Mouse (Mus musculus): Measurements from ENCODE around the gene Prph. TPM values are rescaled to one million over a fixed set of nuclear protein-coding genes. Genes with fewer than 3 reads are reported as not detected.

Gene Prph
- polyA plus RNA-seq, 1 experiment from 2014 or later, result 0.82 TPM

- Histone ChIP-seq H3K27me3 (ENCODE audit: insufficient read depth, low read length) (no peaks in the 10 kb centered on the region), H3K9me3 (replicated peaks; ENCODE audit: low read length) (no peaks in the 10 kb centered on the region), H3K4me1 (replicated peaks; ENCODE audit: insufficient read depth, low read length) (peaks cover 24% of the 10 kb centered on the region), H3K27ac (peak overlapping the region; percentile 94), H3K4me3 (replicated peaks; ENCODE audit: low read depth, low read length) (no peak overlapping the region), H3K36me3 (ENCODE audit: insufficient read depth, low read length) (no peaks in the 10 kb centered on the region), H3K4me2 (ENCODE audit: low read length) (0 out of 2 replicates have a peak overlapping the region, but pooled peaks have one; percentile 12), H3K9ac (ENCODE audit: low read depth, low read length) (no peak overlapping the region)
- WGBS, result 30% methylated on average over 9 of the region's 9 CpGs
- ATAC-seq (replicated peaks; ENCODE audit: low FRiP score, low read depth), result 0 out of 2 replicates have a peak, but pooled peaks have one; percentile 47
- no peak for TF ChIP-seq CTCF (IDR thresholded peaks at IDR 0.05; ENCODE audit: low read depth)
- DNase-seq (ENCODE audit: low spot score), result peak; percentile 91
These were observed 37.0 kb upstream of the Prph start for GRCm38 (mm10) chr15:99017986-99018385.

- H3K36me3 ChIP-seq (ENCODE audit: insufficient read depth, low read length), result no peaks in the 10 kb centered on the region
- no peak overlapping the region for H3K4me2 ChIP-seq (ENCODE audit: low read length)
- H3K9ac ChIP-seq (ENCODE audit: low read depth, low read length), result no peak overlapping the region
- H3K4me3 ChIP-seq (replicated peaks; ENCODE audit: low read depth, low read length), result no peak overlapping the region
- no peak for ATAC-seq (replicated peaks; ENCODE audit: low FRiP score, low read depth)
- H3K9me3 ChIP-seq (replicated peaks; ENCODE audit: low read length), result no peaks in the 10 kb centered on the region
- peak overlapping the region; percentile 94 for H3K27ac ChIP-seq
- no peak for DNase-seq (ENCODE audit: low spot score)
- H3K27me3 ChIP-seq (ENCODE audit: insufficient read depth, low read length), result no peaks in the 10 kb centered on the region
- peaks cover 24% of the 10 kb centered on the region for H3K4me1 ChIP-seq (replicated peaks; ENCODE audit: insufficient read depth, low read length)
- WGBS, result 63% methylated on average over 4 of the region's 4 CpGs
- TF ChIP-seq CTCF (IDR thresholded peaks at IDR 0.05; ENCODE audit: low read depth), result no peak
These were observed 36.3 kb upstream of the Prph start for GRCm38 (mm10) chr15:99018630-99019029.

GRCm38 (mm10) chr15:99019436-99019835 lies 35.5 kb upstream of the Prph start:
- DNase-seq (ENCODE audit: low spot score), result no peak
- Histone ChIP-seq H3K36me3 (ENCODE audit: insufficient read depth, low read length) (no peaks in the 10 kb centered on the region), H3K4me2 (ENCODE audit: low read length) (peak overlapping the region; percentile 28), H3K4me1 (replicated peaks; ENCODE audit: insufficient read depth, low read length) (peaks cover 24% of the 10 kb centered on the region), H3K9me3 (replicated peaks; ENCODE audit: low read length) (no peaks in the 10 kb centered on the region), H3K27me3 (ENCODE audit: insufficient read depth, low read length) (no peaks in the 10 kb centered on the region), H3K27ac (peak overlapping the region; percentile 94), H3K9ac (ENCODE audit: low read depth, low read length) (peak overlapping the region; percentile 37; the same call in 1 of the 2 replicates), H3K4me3 (replicated peaks; ENCODE audit: low read depth, low read length) (no peak overlapping the region)
- no peak for ATAC-seq (replicated peaks; ENCODE audit: low FRiP score, low read depth)
- 40% methylated on average over 8 of the region's 8 CpGs for WGBS
- no peak for TF ChIP-seq CTCF (IDR thresholded peaks at IDR 0.05; ENCODE audit: low read depth)

GRCm38 (mm10) chr15:99020171-99020570 lies 34.8 kb upstream of the Prph start:
- H3K4me2 ChIP-seq (ENCODE audit: low read length), result no peak overlapping the region
- no peaks in the 10 kb centered on the region for H3K27me3 ChIP-seq (ENCODE audit: insufficient read depth, low read length)
- no peaks in the 10 kb centered on the region for H3K36me3 ChIP-seq (ENCODE audit: insufficient read depth, low read length)
- no peak overlapping the region for H3K4me3 ChIP-seq (replicated peaks; ENCODE audit: low read depth, low read length)
- no peaks in the 10 kb centered on the region for H3K9me3 ChIP-seq (replicated peaks; ENCODE audit: low read length)
- no peak overlapping the region for H3K9ac ChIP-seq (ENCODE audit: low read depth, low read length)
- DNase-seq (ENCODE audit: low spot score) (no peak), ATAC-seq (replicated peaks; ENCODE audit: low FRiP score, low read depth) (no peak)
- 92% methylated on average over 4 of the region's 4 CpGs for WGBS
- H3K4me1 ChIP-seq (replicated peaks; ENCODE audit: insufficient read depth, low read length), result peaks cover 24% of the 10 kb centered on the region
- no peak overlapping the region for H3K27ac ChIP-seq
- TF ChIP-seq CTCF (IDR thresholded peaks at IDR 0.05; ENCODE audit: low read depth), result no peak

GRCm38 (mm10) chr15:99021255-99021654 lies 33.7 kb upstream of the Prph start:
- ATAC-seq (replicated peaks; ENCODE audit: low FRiP score, low read depth), result no peak
- TF ChIP-seq CTCF (IDR thresholded peaks at IDR 0.05; ENCODE audit: low read depth), result no peak

GRCm38 (mm10) chr15:99024668-99025314 lies 30.2 kb upstream of the Prph start:
- no peak for ATAC-seq (replicated peaks; ENCODE audit: low FRiP score, low read depth)
- 23% methylated on average over 7 of the region's 8 CpGs for WGBS
- H3K9me3 ChIP-seq (replicated peaks; ENCODE audit: low read length), result no peaks in the 10 kb centered on the region
- H3K27ac ChIP-seq, result no peak overlapping the region
- peak; percentile 80 for TF ChIP-seq CTCF (IDR thresholded peaks at IDR 0.05; ENCODE audit: low read depth)
- no peak overlapping the region for H3K4me2 ChIP-seq (ENCODE audit: low read length)
- peak; percentile 88 for DNase-seq (ENCODE audit: low spot score)
- H3K4me3 ChIP-seq (replicated peaks; ENCODE audit: low read depth, low read length), result no peak overlapping the region
- H3K27me3 ChIP-seq (ENCODE audit: insufficient read depth, low read length), result no peaks in the 10 kb centered on the region
- H3K4me1 ChIP-seq (replicated peaks; ENCODE audit: insufficient read depth, low read length), result peaks cover 5% of the 10 kb centered on the region; the same call in 1 of the 2 replicates
- no peaks in the 10 kb centered on the region for H3K36me3 ChIP-seq (ENCODE audit: insufficient read depth, low read length)
- no peak overlapping the region for H3K9ac ChIP-seq (ENCODE audit: low read depth, low read length)

More at GRCm38 (mm10) chr15:99021255-99021654, 33.7 kb upstream of the Prph start:
- no peak overlapping the region for H3K4me2 ChIP-seq (ENCODE audit: low read length)
- H3K4me3 ChIP-seq (replicated peaks; ENCODE audit: low read depth, low read length), result no peak overlapping the region
- H3K9ac ChIP-seq (ENCODE audit: low read depth, low read length), result no peak overlapping the region
- H3K36me3 ChIP-seq (ENCODE audit: insufficient read depth, low read length), result no peaks in the 10 kb centered on the region
- DNase-seq (ENCODE audit: low spot score), result no peak
- 98% methylated on average over 7 of the region's 7 CpGs for WGBS
- H3K9me3 ChIP-seq (replicated peaks; ENCODE audit: low read length), result no peaks in the 10 kb centered on the region
- no peak overlapping the region for H3K27ac ChIP-seq
- H3K4me1 ChIP-seq (replicated peaks; ENCODE audit: insufficient read depth, low read length), result peaks cover 24% of the 10 kb centered on the region
- no peaks in the 10 kb centered on the region for H3K27me3 ChIP-seq (ENCODE audit: insufficient read depth, low read length)

All from kidney, postnatal 0 days (tissue).